Mouse (Mus musculus) brain, embryonic 14.5 days (tissue): ENCODE results near the gene Pgs1.

Source experiments
- CTCF ChIP-seq: fragments of 200-500 bp; IDR thresholded peaks from 2 replicates; pipeline ENCODE4 v1.5.1; 2012; ENCODE audit warnings: inconsistent platforms, mild to moderate bottlenecking, moderate library complexity, borderline replicate concordance; ENCODE audit not compliant: insufficient read depth, insufficient read length; ENCODE audit errors: extremely low read depth
- POLR2A ChIP-seq: fragments of 200-500 bp; IDR thresholded peaks from 2 replicates; pipeline ENCODE4 v1.6.1; 2012; ENCODE audit warnings: mild to moderate bottlenecking, inconsistent platforms, borderline replicate concordance; ENCODE audit not compliant: poor library complexity, insufficient read depth, insufficient read length, severe bottlenecking; ENCODE audit errors: extremely low read depth

DNA sequence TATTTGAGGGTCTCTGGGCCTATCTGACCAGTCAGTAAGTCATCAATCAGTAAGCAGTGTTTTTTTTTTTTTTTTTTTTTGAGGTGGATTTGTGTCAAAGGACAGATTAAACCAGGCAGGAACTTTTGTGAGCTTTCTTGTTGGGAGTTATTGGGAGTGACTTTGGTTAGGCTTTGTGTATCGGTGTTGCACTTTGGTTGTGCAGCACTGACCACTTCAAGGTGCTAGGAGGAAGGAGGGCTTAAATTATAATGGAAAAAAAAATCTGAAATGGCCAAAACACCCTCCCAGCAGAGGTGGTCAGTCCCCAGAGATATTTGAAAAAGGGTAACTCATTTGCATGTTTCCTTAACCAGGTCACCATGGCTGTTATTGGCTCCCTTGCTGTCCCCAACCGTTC lies 11.0 kb downstream of the Pgs1 start:
- no peak for TF ChIP-seq CTCF
- TF ChIP-seq POLR2A, result no peak
